Mouse (Mus musculus) liver, postnatal 0 days (tissue): ENCODE data around the gene Calcoco1. TPM values are rescaled to one million over a fixed set of nuclear protein-coding genes. Genes with fewer than 3 reads are reported as not detected.

Experiments used
- ATAC-seq: fragments of 200-750 bp; cut with Nextera tagmentation; 2 replicates; pipeline ENCODE4 v1.8.0; 2017; ENCODE audit warnings: mild to moderate bottlenecking, moderate library complexity
- DNase-seq: peaks from one replicate; pipeline ENCODE4 v3.0.0-alpha.2; 2016
- H3K27ac ChIP-seq: fragments of 300-500 bp; sonication (generic); 2 replicates; pipeline ENCODE4 v1.5.1; 2014; ENCODE audit warnings: antibody characterized with exemption, moderate library complexity, mild to moderate bottlenecking, low read depth
- H3K27me3 ChIP-seq: fragments of 300-500 bp; sonication (generic); 2 replicates; pipeline ENCODE4 v1.6.1; 2014; ENCODE audit warnings: low read length, control low read depth, mixed read lengths; ENCODE audit not compliant: insufficient read depth
- H3K36me3 ChIP-seq: fragments of 300-500 bp; sonication (generic); replicated peaks from 2 replicates; pipeline ENCODE4 v1.6.1; 2014; ENCODE audit warnings: mild to moderate bottlenecking, control low read depth, low read length, moderate library complexity, mixed read lengths; ENCODE audit not compliant: insufficient read depth
- H3K4me1 ChIP-seq: fragments of 300-500 bp; sonication (generic); 2 replicates; pipeline ENCODE4 v1.6.1; 2014; ENCODE audit warnings: antibody characterized with exemption, mild to moderate bottlenecking, control low read depth; ENCODE audit not compliant: insufficient read depth
- H3K4me2 ChIP-seq: fragments of 300-500 bp; sonication (generic); 2 replicates; pipeline ENCODE4 v1.6.1; 2014; ENCODE audit warnings: low read depth, mild to moderate bottlenecking, low read length, moderate library complexity, mixed read lengths
- H3K4me3 ChIP-seq: fragments of 300-500 bp; sonication (generic); 2 replicates; pipeline ENCODE4 v1.5.1; 2014; ENCODE audit warnings: low read depth, low read length
- H3K9ac ChIP-seq: fragments of 300-500 bp; sonication (generic); replicated peaks from 2 replicates; pipeline ENCODE4 v1.6.1; 2014; ENCODE audit warnings: mild to moderate bottlenecking, moderate library complexity
- H3K9me3 ChIP-seq: fragments of 300-500 bp; sonication (generic); 2 replicates; pipeline ENCODE4 v1.6.1; 2016; ENCODE audit warnings: mild to moderate bottlenecking, control low read depth, low read length, mixed read lengths
- CTCF ChIP-seq: sonication (generic); IDR thresholded peaks from 2 replicates; pipeline ENCODE4 v1.5.1; 2016; ENCODE audit warnings: antibody characterized with exemption, low read depth
- EP300 ChIP-seq: IDR thresholded peaks from 2 replicates; pipeline ENCODE4 v1.6.1; 2016; ENCODE audit warnings: antibody characterized with exemption, low read depth, mild to moderate bottlenecking
- WGBS: fragments of 180-500 bp; shearing (Covaris S2); extraction: QIAGEN DNeasy Blood & Tissue Kit; methylation state at CpG from one replicate; pipeline ENCODE4 v1.1.7; 2014; ENCODE audit not compliant: insufficient replicate concordance; 5-methylcytosine and 5-hydroxymethylcytosine counted together
- polyA plus RNA-seq: library from polyadenylated mRNA; unstranded; fragments of >200 nt; fragmentation: Nextera tagmentation; extraction: Ambion mirVana; gene quantifications from 2 replicates; pipeline ENCODE4 v1.2.1, GENCODE M21; 2015

Gene Calcoco1
- polyA plus RNA-seq, 1 experiment from 2014 or later = 11.1 TPM

DNA sequence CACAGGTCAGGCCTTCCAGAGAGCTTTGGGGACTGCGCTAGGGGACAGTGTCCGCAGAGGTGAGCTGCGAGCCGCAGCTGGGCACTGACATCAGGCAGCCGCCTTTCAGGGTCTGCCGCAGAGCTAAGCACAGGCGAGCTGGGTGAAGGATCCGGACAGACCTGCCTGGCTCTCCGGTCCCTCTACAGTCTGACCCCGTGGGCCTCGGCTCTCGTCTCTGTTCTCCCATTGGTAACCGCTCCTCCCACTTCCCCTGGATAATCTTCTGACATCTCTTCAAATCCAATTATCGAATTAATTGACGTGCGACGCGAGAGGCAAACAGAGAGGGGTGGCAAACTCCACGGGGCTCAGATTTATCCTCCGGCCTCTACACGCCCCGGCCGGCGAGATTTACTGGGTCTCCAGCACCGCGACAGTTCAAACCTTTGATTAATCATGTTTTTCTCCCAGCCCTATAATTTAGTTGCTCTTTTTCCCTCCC, 29.6 kb downstream of the Calcoco1 start:
- peaks cover 79% of the 10 kb centered on the region for H3K27me3 ChIP-seq
- no peak overlapping the region for H3K27ac ChIP-seq
- no peak for ATAC-seq
- peak overlapping the region; percentile 74 for H3K4me2 ChIP-seq
- H3K9me3 ChIP-seq = no peaks in the 10 kb centered on the region
- H3K36me3 ChIP-seq = no peaks in the 10 kb centered on the region
- H3K4me3 ChIP-seq = peak overlapping the region; percentile 49
- WGBS = 3% methylated on average over 26 of the region's 26 CpGs
- no peak overlapping the region for H3K9ac ChIP-seq
- TF ChIP-seq EP300 = no peak
- TF ChIP-seq CTCF = no peak
- no peak for DNase-seq
- peaks cover 7% of the 10 kb centered on the region; the same call in 1 of the 2 replicates for H3K4me1 ChIP-seq

DNA sequence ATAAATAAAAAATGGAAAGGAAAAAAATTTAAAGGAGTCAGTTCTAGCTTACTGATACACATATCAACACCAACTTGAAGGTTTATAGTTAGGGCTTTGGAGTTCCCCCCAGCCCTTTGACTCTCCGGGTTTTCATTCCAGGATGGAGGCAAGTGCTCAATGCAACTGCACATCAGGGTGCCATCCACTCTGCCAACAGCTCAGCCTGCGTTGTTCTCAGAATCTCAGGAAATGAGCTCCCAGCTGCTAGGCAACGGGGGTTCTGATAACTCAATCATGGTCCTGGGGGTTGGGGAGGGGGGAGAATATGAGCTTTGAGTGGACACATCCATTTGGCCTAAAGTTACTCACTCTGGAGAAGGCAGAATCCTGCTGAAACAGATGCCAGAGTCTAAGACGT, 36.2 kb downstream of the Calcoco1 start:
- TF ChIP-seq EP300 (no peak), CTCF (no peak)
- DNase-seq = no peak
- peaks cover 24% of the 10 kb centered on the region for H3K27me3 ChIP-seq
- ATAC-seq = no peak
- no peaks in the 10 kb centered on the region for H3K9me3 ChIP-seq
- H3K27ac ChIP-seq = no peak overlapping the region
- no peak overlapping the region for H3K9ac ChIP-seq
- H3K4me3 ChIP-seq = no peak overlapping the region
- WGBS = 24% methylated on average over 4 of the region's 4 CpGs
- no peak overlapping the region for H3K4me2 ChIP-seq
- no peaks in the 10 kb centered on the region for H3K36me3 ChIP-seq
- H3K4me1 ChIP-seq = no peaks in the 10 kb centered on the region

DNA sequence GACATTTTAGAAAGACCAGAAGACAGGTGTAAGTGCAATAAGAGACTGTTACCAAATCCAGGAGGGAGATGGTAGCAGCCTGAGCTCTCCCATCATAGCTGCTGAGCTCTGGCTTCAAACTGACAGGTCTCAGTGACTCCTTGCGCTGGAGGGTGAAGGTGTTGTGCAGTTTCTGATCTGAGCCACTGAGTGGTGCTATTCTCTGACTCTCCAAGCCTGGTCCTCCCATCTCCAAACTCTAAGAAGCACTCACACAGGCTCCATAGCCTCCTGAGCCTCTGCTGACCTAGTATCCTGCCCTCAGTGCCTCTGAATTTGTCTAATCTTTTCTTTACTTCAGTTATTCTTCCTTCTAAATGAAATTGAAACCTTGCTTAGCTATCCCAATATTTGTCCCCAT, 38.3 kb downstream of the Calcoco1 start:
- H3K27me3 ChIP-seq = peaks cover 15% of the 10 kb centered on the region
- no peaks in the 10 kb centered on the region for H3K36me3 ChIP-seq
- no peak overlapping the region for H3K9ac ChIP-seq
- no peaks in the 10 kb centered on the region for H3K4me1 ChIP-seq
- no peak for TF ChIP-seq EP300
- peak; percentile 42 for TF ChIP-seq CTCF
- DNase-seq (no peak), ATAC-seq (no peak)
- no peak overlapping the region for H3K4me3 ChIP-seq
- H3K9me3 ChIP-seq = no peaks in the 10 kb centered on the region
- 0% methylated on average over 1 of the region's 1 CpGs for WGBS
- no peak overlapping the region for H3K4me2 ChIP-seq
- no peak overlapping the region for H3K27ac ChIP-seq

DNA sequence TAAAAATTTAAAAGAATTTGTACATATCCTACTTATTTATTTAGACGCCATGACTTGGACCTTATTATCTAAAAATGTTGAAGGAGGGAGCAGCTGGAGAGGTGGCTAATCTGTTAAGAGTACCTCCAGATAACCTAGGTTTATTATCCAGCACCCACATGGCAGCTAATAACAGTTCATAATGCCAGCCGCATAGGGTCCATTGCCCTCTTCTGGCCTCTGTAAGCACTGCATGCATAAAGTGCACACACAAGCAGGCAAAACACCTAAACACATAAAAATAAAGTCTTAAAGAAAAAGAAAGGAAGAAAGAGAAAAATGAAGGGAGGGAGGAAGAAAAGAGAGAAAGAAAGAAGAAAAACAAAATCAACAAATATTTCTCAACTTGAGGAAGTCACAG, 45.6 kb downstream of the Calcoco1 start:
- Histone ChIP-seq H3K4me2 (no peak overlapping the region), H3K27ac (no peak overlapping the region), H3K36me3 (no peaks in the 10 kb centered on the region), H3K4me3 (no peak overlapping the region), H3K9ac (no peak overlapping the region), H3K4me1 (peaks cover 8% of the 10 kb centered on the region; the same call in 1 of the 2 replicates), H3K27me3 (peaks cover 15% of the 10 kb centered on the region; the same call in 1 of the 2 replicates), H3K9me3 (no peaks in the 10 kb centered on the region)
- DNase-seq = peak; percentile 20
- TF ChIP-seq CTCF (peak; percentile 52), EP300 (no peak)
- ATAC-seq = no peak
- 80% methylated on average over 2 of the region's 2 CpGs for WGBS

DNA sequence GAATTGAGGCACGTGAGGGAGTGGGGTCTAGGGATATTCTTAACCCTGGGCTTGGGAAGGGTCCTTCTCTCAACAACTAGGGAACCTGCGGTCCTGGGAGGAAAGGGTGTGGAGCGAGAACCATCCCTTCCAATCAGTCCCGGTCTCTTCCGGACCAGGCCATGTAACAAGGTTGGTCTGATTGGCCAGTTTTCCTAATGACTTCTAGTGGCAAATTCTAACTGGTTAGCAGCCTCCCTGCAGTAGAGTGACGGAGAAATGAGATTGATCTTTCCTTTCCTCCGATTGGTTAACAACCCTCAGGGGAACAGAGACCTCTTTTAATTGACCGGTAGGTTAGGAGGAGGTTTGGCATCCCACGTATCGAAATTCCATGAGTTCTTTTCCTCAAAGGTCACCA, 48.4 kb downstream of the Calcoco1 start:
- no peak overlapping the region for H3K27ac ChIP-seq
- WGBS = 19% methylated on average over 10 of the region's 10 CpGs
- H3K9me3 ChIP-seq = no peaks in the 10 kb centered on the region
- H3K36me3 ChIP-seq = peaks cover under 1% of the 10 kb centered on the region
- peak overlapping the region; percentile 17 for H3K4me3 ChIP-seq
- DNase-seq (peak; percentile 21), ATAC-seq (peak; percentile 12; the same call in 1 of the 2 replicates)
- peak overlapping the region; percentile 85 for H3K4me2 ChIP-seq
- H3K27me3 ChIP-seq = peaks cover 15% of the 10 kb centered on the region; the same call in 1 of the 2 replicates
- no peak for TF ChIP-seq EP300
- TF ChIP-seq CTCF = no peak
- H3K4me1 ChIP-seq = peaks cover 21% of the 10 kb centered on the region
- no peak overlapping the region for H3K9ac ChIP-seq

DNA sequence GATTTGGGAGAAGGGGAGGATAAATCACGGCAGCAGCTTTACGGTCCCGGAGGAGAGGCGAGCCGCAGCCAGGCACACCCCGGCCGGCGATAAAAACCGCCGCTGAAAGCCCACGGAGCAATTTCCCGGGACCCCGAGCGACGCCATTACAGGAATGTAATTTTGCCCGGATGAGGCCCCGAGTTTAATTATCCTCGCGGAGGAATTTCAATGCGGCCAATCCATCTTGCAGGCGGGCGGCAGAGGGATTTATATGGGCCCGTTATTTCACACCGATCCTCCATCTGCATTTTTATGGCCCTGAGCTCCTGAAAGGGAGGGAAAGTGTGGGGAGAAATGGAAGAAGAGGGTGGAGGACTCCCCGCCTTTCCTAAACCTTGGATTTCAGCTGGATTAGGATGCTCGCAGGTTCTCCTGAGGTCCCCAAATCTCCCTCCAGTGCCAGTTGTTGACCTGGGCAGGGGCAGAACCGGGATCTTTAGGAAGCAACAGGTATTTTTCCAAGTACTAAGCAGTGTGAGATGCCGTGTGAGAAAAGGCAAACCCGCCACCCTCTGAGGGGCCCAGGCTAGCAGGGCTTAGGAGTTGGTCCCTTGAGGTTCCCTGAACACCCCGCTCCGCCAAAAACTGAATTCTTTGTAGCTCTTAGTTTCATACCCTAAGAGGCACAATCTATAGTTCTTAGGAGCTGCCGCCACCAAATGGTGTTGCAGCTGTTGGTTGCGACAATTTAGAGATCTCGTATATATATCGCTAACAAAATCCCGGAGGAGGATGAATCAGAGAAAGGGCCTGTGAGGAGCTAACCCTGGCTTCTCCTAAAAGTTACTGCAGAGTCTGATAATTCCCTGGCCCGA, 49.5 kb downstream of the Calcoco1 start, which contains the start of gene Atp5g2:
Gene Atp5g2, minus strand, starts transcription at position 138 of the 857 bp plus-strand sequence.
- DNase-seq (peak; percentile 21), ATAC-seq (no peak)
- peaks cover 21% of the 10 kb centered on the region for H3K4me1 ChIP-seq
- H3K27me3 ChIP-seq = peaks cover 15% of the 10 kb centered on the region; the same call in 1 of the 2 replicates
- no peaks in the 10 kb centered on the region for H3K9me3 ChIP-seq
- peaks cover 9% of the 10 kb centered on the region for H3K36me3 ChIP-seq
- WGBS = 11% methylated on average over 37 of the region's 37 CpGs
- H3K4me3 ChIP-seq = peak within 1 kb of the TSS; percentile 87
- H3K27ac ChIP-seq = peak within 1 kb of the TSS; percentile 93
- H3K4me2 ChIP-seq = peak within 1 kb of the TSS; percentile 85
- no peak for TF ChIP-seq EP300
- no peak for TF ChIP-seq CTCF
- peak within 1 kb of the TSS; percentile 69 for H3K9ac ChIP-seq
